Mouse (Mus musculus): ENCODE measurements around the gene Rnf26.

DNA sequence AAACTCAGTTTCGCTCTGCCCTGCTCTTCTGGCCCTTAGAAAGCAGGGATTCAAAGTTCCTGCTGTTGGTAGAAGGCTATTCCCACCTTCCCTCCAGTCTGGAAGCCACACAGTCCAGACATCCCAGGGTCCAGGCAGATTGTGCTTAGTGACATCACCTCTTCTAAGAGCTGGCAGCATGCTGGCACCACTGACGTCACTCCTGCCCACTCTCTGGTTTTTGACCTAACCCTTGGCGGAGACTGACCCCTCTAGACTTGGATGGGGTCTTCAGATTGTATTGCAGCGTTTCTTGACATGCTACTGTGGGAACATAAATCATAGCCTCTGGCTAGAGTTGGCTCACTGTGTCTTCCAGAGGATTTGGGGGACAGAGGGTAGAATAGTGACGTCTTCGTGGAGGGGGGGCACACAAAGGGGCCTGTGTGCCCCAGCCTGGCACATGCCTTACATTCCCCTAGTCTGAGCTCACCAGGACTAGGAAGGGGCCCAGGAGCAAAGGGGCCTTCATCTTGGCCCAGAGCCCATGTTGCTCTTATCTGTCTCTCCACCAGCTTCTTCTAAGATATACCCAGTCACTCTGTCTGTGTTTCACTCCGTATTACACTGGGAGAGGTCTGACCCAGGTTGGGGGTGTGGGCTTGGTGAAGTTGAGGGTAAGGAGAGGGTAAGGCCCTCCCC is 22.6 kb upstream of the Rnf26 start:
- TF ChIP-seq POLR2A (IDR thresholded peaks at IDR 0.05; ENCODE audit: low read depth, low read length), result no peak
- no peak for TF ChIP-seq CTCF (IDR thresholded peaks at IDR 0.05; ENCODE audit: borderline replicate concordance, insufficient read depth, low read length)

All from embryonic fibroblast, embryonic 13.5 days (primary cell).